Mouse (Mus musculus) cortical plate, adult 2 months (tissue): ENCODE measurements at regions not wholly inside any gene's neighbourhood (a gene's known extent, or its start where the extent isn't known, plus 50 kb on each side); places are given as distances from the start of the nearest gene placed in this dataset.

Experiments used
- CTCF ChIP-seq: fragments of 200-500 bp; IDR thresholded peaks from 2 replicates; pipeline ENCODE4 v1.5.1; 2011; ENCODE audit warnings: mild to moderate bottlenecking, control low read depth, low read length; ENCODE audit not compliant: insufficient read depth; ENCODE audit errors: extremely low read depth
- POLR2A ChIP-seq: fragments of 200-500 bp; IDR thresholded peaks from 2 replicates; pipeline ENCODE4 v1.6.1; 2011; ENCODE audit warnings: mild to moderate bottlenecking, low read length, control low read depth; ENCODE audit not compliant: insufficient read depth; ENCODE audit errors: extremely low read depth

DNA sequence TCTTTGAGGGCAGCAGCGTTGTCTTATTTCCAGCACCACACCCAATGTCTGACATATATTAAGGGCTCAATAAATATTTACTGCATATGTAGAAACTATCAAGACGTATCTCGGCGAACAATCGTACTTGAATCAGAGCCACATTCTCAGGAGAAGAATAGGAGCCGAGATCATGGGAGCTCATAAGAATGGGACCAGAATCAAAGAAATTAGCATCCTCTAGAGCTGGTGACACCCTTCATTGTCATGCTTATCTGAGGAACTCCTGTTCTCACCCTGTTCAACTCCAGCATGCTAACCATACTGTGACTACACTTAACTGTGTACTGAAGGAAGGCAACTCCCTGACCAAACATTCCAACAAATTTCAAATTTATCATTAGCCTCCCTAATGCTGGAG, 72.2 kb upstream of the Etv6 start:
- no peak for TF ChIP-seq CTCF
- TF ChIP-seq POLR2A = no peak
